Mouse (Mus musculus): ENCODE data around the gene Efhd1. TPM values are rescaled to one million over a fixed set of nuclear protein-coding genes. Genes with fewer than 3 reads are reported as not detected.

Gene Efhd1
- total RNA-seq (2014; rRNA removed) (12.4 and 13.0 TPM in 2 replicates), polyA plus RNA-seq (2015; fragmentation: Nextera tagmentation; extraction: Ambion mirVana) (6.4 and 7.8 TPM in 2 replicates)

GRCm38 (mm10) chr1:87264134-87265006, at the start of gene Efhd1:
Gene Efhd1, plus strand, starts transcription at chr1:87264363.
- DNase-seq (ENCODE audit: low spot score), result peak; percentile 48
- peak; percentile 68 for ATAC-seq
- Histone ChIP-seq H3K4me2 (ENCODE audit: low read depth, low read length) (peak within 1 kb of the TSS; percentile 81), H3K4me1 (ENCODE audit: insufficient read depth, low read length) (peaks cover 12% of the 10 kb centered on the region; the same call in 1 of the 2 replicates), H3K4me3 (ENCODE audit: low read length) (peak within 1 kb of the TSS; percentile 42), H3K27me3 (ENCODE audit: insufficient read depth, low read length) (peaks cover 22% of the 10 kb centered on the region), H3K36me3 (ENCODE audit: insufficient read depth, low read length) (no peaks in the 10 kb centered on the region), H3K9ac (replicated peaks; ENCODE audit: low read length) (peak within 1 kb of the TSS; percentile 33; the same call in 1 of the 2 replicates), H3K9me3 (ENCODE audit: low read length) (no peaks in the 10 kb centered on the region), H3K27ac (no peak within 1 kb of the TSS)
- WGBS, result under 1% methylated on average over 70 of the region's 70 CpGs
- no peak for TF ChIP-seq CTCF (IDR thresholded peaks at IDR 0.05; ENCODE audit: low read depth)

- DNase-seq (ENCODE audit: low spot score) (no peak), ATAC-seq (no peak)
- H3K4me3 ChIP-seq (ENCODE audit: low read length), result peak overlapping the region; percentile 89
- peak overlapping the region; percentile 93 for H3K9ac ChIP-seq (replicated peaks; ENCODE audit: low read length)
- peak overlapping the region; percentile 71 for H3K4me2 ChIP-seq (ENCODE audit: low read depth, low read length)
- TF ChIP-seq CTCF (IDR thresholded peaks at IDR 0.05; ENCODE audit: low read depth), result no peak
- H3K27me3 ChIP-seq (ENCODE audit: insufficient read depth, low read length), result no peaks in the 10 kb centered on the region
- peaks cover 21% of the 10 kb centered on the region for H3K4me1 ChIP-seq (ENCODE audit: insufficient read depth, low read length)
- H3K9me3 ChIP-seq (ENCODE audit: low read length), result no peaks in the 10 kb centered on the region
- peak overlapping the region; percentile 98; the same call in 1 of the 2 replicates for H3K27ac ChIP-seq
- peaks cover 6% of the 10 kb centered on the region; the same call in 1 of the 2 replicates for H3K36me3 ChIP-seq (ENCODE audit: insufficient read depth, low read length)
- WGBS, result 22% methylated on average over 4 of the region's 4 CpGs
These were observed 49.4 kb upstream of the Efhd1 start for GRCm38 (mm10) chr1:87214748-87215147.

- H3K27me3 ChIP-seq (ENCODE audit: insufficient read depth, low read length), result no peaks in the 10 kb centered on the region
- DNase-seq (ENCODE audit: low spot score), result peak; percentile 28
- H3K4me1 ChIP-seq (ENCODE audit: insufficient read depth, low read length), result peaks cover 20% of the 10 kb centered on the region
- TF ChIP-seq CTCF (IDR thresholded peaks at IDR 0.05; ENCODE audit: low read depth), result peak; percentile 74
- H3K27ac ChIP-seq, result no peak overlapping the region
- H3K4me2 ChIP-seq (ENCODE audit: low read depth, low read length), result no peak overlapping the region
- H3K9ac ChIP-seq (replicated peaks; ENCODE audit: low read length), result no peak overlapping the region
- WGBS, result 59% methylated on average over 3 of the region's 3 CpGs
- H3K9me3 ChIP-seq (ENCODE audit: low read length), result no peaks in the 10 kb centered on the region
- ATAC-seq, result no peak
- H3K4me3 ChIP-seq (ENCODE audit: low read length), result no peak overlapping the region
- H3K36me3 ChIP-seq (ENCODE audit: insufficient read depth, low read length), result peaks cover 33% of the 10 kb centered on the region
These were observed 46.2 kb upstream of the Efhd1 start for GRCm38 (mm10) chr1:87217938-87218337.

- Histone ChIP-seq H3K4me2 (ENCODE audit: low read depth, low read length) (no peak overlapping the region), H3K36me3 (ENCODE audit: insufficient read depth, low read length) (peaks cover 79% of the 10 kb centered on the region), H3K9me3 (ENCODE audit: low read length) (no peaks in the 10 kb centered on the region), H3K4me1 (ENCODE audit: insufficient read depth, low read length) (no peaks in the 10 kb centered on the region), H3K27me3 (ENCODE audit: insufficient read depth, low read length) (no peaks in the 10 kb centered on the region), H3K4me3 (ENCODE audit: low read length) (no peak overlapping the region), H3K9ac (replicated peaks; ENCODE audit: low read length) (no peak overlapping the region), H3K27ac (no peak overlapping the region)
- no peak for TF ChIP-seq CTCF (IDR thresholded peaks at IDR 0.05; ENCODE audit: low read depth)
- ATAC-seq, result no peak
- WGBS, result 95% methylated on average over 8 of the region's 8 CpGs
- DNase-seq (ENCODE audit: low spot score), result no peak
These were observed 38.4 kb upstream of the Efhd1 start for GRCm38 (mm10) chr1:87225739-87226138.

- H3K4me1 ChIP-seq (ENCODE audit: insufficient read depth, low read length), result no peaks in the 10 kb centered on the region
- TF ChIP-seq CTCF (IDR thresholded peaks at IDR 0.05; ENCODE audit: low read depth), result no peak
- no peak overlapping the region for H3K4me3 ChIP-seq (ENCODE audit: low read length)
- ATAC-seq (no peak), DNase-seq (ENCODE audit: low spot score) (no peak)
- 97% methylated on average over 1 of the region's 1 CpGs for WGBS
- H3K9ac ChIP-seq (replicated peaks; ENCODE audit: low read length), result no peak overlapping the region
- H3K4me2 ChIP-seq (ENCODE audit: low read depth, low read length), result no peak overlapping the region
- H3K27me3 ChIP-seq (ENCODE audit: insufficient read depth, low read length), result no peaks in the 10 kb centered on the region
- peaks cover 75% of the 10 kb centered on the region for H3K36me3 ChIP-seq (ENCODE audit: insufficient read depth, low read length)
- H3K27ac ChIP-seq, result no peak overlapping the region
- H3K9me3 ChIP-seq (ENCODE audit: low read length), result no peaks in the 10 kb centered on the region
These were observed 37.6 kb upstream of the Efhd1 start for GRCm38 (mm10) chr1:87226409-87227159.

- no peak overlapping the region for H3K27ac ChIP-seq
- peak; percentile 43 for DNase-seq (ENCODE audit: low spot score)
- no peak for TF ChIP-seq CTCF (IDR thresholded peaks at IDR 0.05; ENCODE audit: low read depth)
- no peak overlapping the region for H3K4me3 ChIP-seq (ENCODE audit: low read length)
- 75% methylated on average over 3 of the region's 3 CpGs for WGBS
- H3K9ac ChIP-seq (replicated peaks; ENCODE audit: low read length), result no peak overlapping the region
- no peaks in the 10 kb centered on the region for H3K4me1 ChIP-seq (ENCODE audit: insufficient read depth, low read length)
- peak; percentile 55; the same call in 1 of the 2 replicates for ATAC-seq
- H3K9me3 ChIP-seq (ENCODE audit: low read length), result no peaks in the 10 kb centered on the region
- H3K4me2 ChIP-seq (ENCODE audit: low read depth, low read length), result no peak overlapping the region
- peaks cover 75% of the 10 kb centered on the region for H3K36me3 ChIP-seq (ENCODE audit: insufficient read depth, low read length)
- H3K27me3 ChIP-seq (ENCODE audit: insufficient read depth, low read length), result no peaks in the 10 kb centered on the region
These were observed 37.0 kb upstream of the Efhd1 start for GRCm38 (mm10) chr1:87227160-87227550.

Data from hindbrain, postnatal 0 days (tissue).